Mouse (Mus musculus): Measurements from ENCODE around the gene Atp5c1. TPM values are rescaled to one million over a fixed set of nuclear protein-coding genes. Genes with fewer than 3 reads are reported as not detected.
A peak's percentile ranks its signal among the peaks of the same experiment; 100 is the strongest.

Gene Atp5c1
- polyA plus RNA-seq, 1 experiment from 2014 or later, result 529 TPM

- Histone ChIP-seq H3K9ac (no peak overlapping the region), H3K4me2 (no peak overlapping the region), H3K9me3 (no peaks in the 10 kb centered on the region), H3K27me3 (no peaks in the 10 kb centered on the region), H3K36me3 (peaks cover 66% of the 10 kb centered on the region), H3K4me3 (no peak overlapping the region), H3K4me1 (replicated peaks) (peaks cover 8% of the 10 kb centered on the region; the same call in 1 of the 2 replicates), H3K27ac (no peak overlapping the region)
- 86% methylated on average over 8 of the region's 8 CpGs for WGBS
- ATAC-seq (ENCODE audit: low FRiP score), result no peak
These were observed 7.0 kb upstream of the Atp5c1 start for GRCm38 (mm10) chr2:10087256-10087850.

DNA sequence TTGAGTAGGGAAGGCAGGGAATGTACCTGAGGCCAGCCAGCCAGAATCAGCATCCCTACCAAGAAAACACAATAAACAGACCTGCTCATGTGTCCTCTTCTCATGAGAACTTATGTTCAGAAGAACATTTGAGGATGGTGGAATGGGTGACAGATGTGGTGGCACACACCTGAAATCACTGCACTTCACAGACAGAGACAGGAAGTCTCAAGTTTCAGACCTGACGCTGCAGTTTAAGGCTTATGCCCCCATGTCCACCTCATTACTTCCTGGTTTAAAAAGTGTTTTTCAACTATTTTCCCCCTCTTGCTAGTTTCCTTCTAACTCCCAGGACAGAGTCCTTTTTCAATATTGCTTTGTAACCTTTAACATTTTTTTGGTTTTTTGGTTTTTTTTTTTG is 2.4 kb upstream of the Atp5c1 start:
- H3K9ac ChIP-seq, result no peak overlapping the region
- ATAC-seq (ENCODE audit: low FRiP score), result no peak
- WGBS, result 96% methylated on average over 1 of the region's 1 CpGs

GRCm38 (mm10) chr2:10081453-10082080 is 1.3 kb upstream of the Atp5c1 start:
- 93% methylated on average over 5 of the region's 5 CpGs for WGBS
- peak overlapping the region; percentile 85 for H3K9ac ChIP-seq
- no peak for ATAC-seq (ENCODE audit: low FRiP score)
- H3K27ac ChIP-seq, result no peak overlapping the region
- H3K9me3 ChIP-seq, result no peaks in the 10 kb centered on the region
- H3K36me3 ChIP-seq, result peaks cover 18% of the 10 kb centered on the region
- peak overlapping the region; percentile 81 for H3K4me2 ChIP-seq
- H3K27me3 ChIP-seq, result no peaks in the 10 kb centered on the region
- peak overlapping the region; percentile 89 for H3K4me3 ChIP-seq
- H3K4me1 ChIP-seq (replicated peaks), result peaks cover 45% of the 10 kb centered on the region

More for the DNA sequence above, 2.4 kb upstream of the Atp5c1 start:
- Histone ChIP-seq H3K27ac (no peak overlapping the region), H3K9me3 (no peaks in the 10 kb centered on the region), H3K36me3 (peaks cover 28% of the 10 kb centered on the region), H3K4me1 (replicated peaks) (peaks cover 36% of the 10 kb centered on the region), H3K27me3 (no peaks in the 10 kb centered on the region), H3K4me3 (no peak overlapping the region), H3K4me2 (no peak overlapping the region)

DNA sequence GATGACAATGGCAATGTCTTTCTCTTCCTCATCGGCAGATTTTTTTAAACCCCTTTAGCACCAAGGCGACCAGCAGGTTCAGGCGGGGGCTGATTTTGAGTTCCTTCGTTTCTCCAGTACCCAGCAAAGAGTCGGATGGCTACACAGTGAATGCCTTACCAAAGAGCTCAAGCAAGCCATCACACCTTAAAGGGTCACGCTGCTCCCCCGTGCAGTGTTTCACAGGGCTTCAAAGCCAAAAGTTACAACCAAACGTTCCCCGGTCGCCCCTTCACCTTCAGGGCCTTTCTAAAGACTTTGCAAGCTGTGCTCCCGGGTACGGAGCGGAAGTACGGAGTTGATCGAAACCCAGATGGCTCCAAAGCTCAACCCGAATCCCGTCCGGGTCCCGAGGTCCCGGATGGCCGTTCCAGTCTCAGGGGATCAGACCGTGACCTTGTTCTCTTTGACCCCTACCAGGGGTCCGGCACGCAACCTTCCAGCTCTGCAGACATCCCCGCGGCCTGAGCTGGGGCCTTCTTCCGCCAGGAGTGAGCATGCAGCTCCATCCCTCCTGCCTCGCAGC is 483 bp downstream of the Atp5c1 start:
- Histone ChIP-seq H3K4me3 (peak overlapping the region; percentile 89), H3K27me3 (no peaks in the 10 kb centered on the region), H3K36me3 (peaks cover 15% of the 10 kb centered on the region), H3K4me2 (peak overlapping the region; percentile 81), H3K9ac (peak overlapping the region; percentile 96), H3K27ac (peak overlapping the region; percentile 96), H3K9me3 (no peaks in the 10 kb centered on the region), H3K4me1 (replicated peaks) (peaks cover 55% of the 10 kb centered on the region)
- WGBS, result under 1% methylated on average over 28 of the region's 28 CpGs
- no peak for ATAC-seq (ENCODE audit: low FRiP score)

- no peak for ATAC-seq (ENCODE audit: low FRiP score)
- H3K9me3 ChIP-seq, result no peaks in the 10 kb centered on the region
- WGBS, result 90% methylated on average over 8 of the region's 8 CpGs
These were observed 3.6 kb downstream of the Atp5c1 start for GRCm38 (mm10) chr2:10076675-10077074.

DNA sequence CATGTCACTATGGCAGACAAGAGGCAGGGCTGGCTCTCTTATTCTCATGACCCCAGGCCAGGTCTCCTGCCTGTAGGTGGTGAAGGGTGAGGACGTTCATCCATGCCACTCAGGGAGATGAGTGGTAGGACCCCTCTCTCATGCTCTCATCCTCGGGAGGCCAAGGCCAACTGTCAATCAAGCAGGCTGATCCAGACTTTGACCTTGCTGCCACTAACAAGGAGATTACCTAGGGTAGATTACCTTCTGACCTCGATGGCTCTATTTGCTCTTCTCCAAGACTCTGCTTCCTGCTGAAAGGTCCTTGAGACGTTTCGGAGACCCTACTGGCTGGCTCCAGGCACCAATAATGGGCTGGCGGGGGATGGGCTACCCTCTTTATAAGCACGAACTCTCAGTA is 5.8 kb downstream of the Atp5c1 start:
- ATAC-seq (ENCODE audit: low FRiP score), result 0 out of 2 replicates have a peak, but pooled peaks have one; percentile 11
- WGBS, result 87% methylated on average over 7 of the region's 7 CpGs
- Histone ChIP-seq H3K9me3 (no peaks in the 10 kb centered on the region), H3K27ac (no peak overlapping the region), H3K4me1 (replicated peaks) (peaks cover 46% of the 10 kb centered on the region), H3K4me3 (no peak overlapping the region), H3K36me3 (peaks cover 13% of the 10 kb centered on the region), H3K4me2 (no peak overlapping the region), H3K27me3 (no peaks in the 10 kb centered on the region), H3K9ac (no peak overlapping the region)

More at GRCm38 (mm10) chr2:10076675-10077074, 3.6 kb downstream of the Atp5c1 start:
- Histone ChIP-seq H3K9ac (no peak overlapping the region), H3K4me2 (no peak overlapping the region), H3K36me3 (peaks cover 13% of the 10 kb centered on the region), H3K4me3 (no peak overlapping the region), H3K27ac (no peak overlapping the region), H3K4me1 (replicated peaks) (peaks cover 52% of the 10 kb centered on the region), H3K27me3 (no peaks in the 10 kb centered on the region)

DNA sequence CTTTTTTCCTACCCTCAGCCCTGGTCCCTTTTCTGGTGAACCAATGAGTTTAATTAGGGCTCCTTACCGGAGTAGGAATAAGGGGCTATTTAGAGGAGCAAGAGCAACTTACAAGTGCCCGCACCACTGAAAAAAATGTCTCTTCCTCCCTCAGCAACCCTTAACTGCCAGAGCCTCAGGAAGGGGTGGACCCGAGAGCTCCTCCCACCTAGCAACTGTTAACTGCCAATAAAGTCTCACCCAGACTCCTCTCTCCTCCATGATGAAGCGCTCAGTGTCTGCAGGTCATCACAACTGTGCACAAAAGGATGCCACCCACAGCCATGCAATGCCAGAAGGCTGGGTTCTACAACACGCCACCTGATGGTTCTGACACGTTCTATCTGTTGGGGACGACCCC is 8.6 kb downstream of the Atp5c1 start:
- Histone ChIP-seq H3K27me3 (no peaks in the 10 kb centered on the region), H3K9ac (no peak overlapping the region), H3K4me2 (no peak overlapping the region), H3K9me3 (no peaks in the 10 kb centered on the region), H3K36me3 (peaks cover 29% of the 10 kb centered on the region), H3K4me1 (replicated peaks) (peaks cover 27% of the 10 kb centered on the region), H3K4me3 (no peak overlapping the region), H3K27ac (no peak overlapping the region)
- no peak for ATAC-seq (ENCODE audit: low FRiP score)
- 97% methylated on average over 7 of the region's 7 CpGs for WGBS

DNA sequence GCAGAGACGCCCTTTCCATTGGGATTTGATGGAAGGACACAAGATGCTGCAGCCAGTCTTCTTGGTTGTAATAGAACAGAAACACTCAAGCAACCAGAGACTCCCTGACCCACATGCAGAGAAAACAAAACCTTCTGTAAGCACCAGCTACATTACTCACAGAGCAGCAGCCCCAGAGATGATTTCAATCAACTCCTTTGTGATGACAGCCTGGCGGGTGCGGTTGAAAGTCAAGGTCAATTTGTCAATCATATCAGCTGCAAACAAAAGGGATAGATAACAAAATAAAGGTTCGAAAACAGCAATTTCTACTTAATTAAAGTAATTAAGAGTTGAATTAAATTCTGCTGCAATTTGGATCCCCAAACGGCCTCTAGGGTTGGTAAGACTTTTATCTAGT is 21.5 kb downstream of the Atp5c1 start:
- H3K4me1 ChIP-seq (replicated peaks), result no peaks in the 10 kb centered on the region
- no peaks in the 10 kb centered on the region for H3K27me3 ChIP-seq
- no peak overlapping the region for H3K4me3 ChIP-seq
- H3K4me2 ChIP-seq, result no peak overlapping the region
- H3K9ac ChIP-seq, result no peak overlapping the region
- H3K36me3 ChIP-seq, result peaks cover 85% of the 10 kb centered on the region
- no peak overlapping the region for H3K27ac ChIP-seq
- no peak for ATAC-seq (ENCODE audit: low FRiP score)
- 89% methylated on average over 5 of the region's 5 CpGs for WGBS
- H3K9me3 ChIP-seq, result no peaks in the 10 kb centered on the region

DNA sequence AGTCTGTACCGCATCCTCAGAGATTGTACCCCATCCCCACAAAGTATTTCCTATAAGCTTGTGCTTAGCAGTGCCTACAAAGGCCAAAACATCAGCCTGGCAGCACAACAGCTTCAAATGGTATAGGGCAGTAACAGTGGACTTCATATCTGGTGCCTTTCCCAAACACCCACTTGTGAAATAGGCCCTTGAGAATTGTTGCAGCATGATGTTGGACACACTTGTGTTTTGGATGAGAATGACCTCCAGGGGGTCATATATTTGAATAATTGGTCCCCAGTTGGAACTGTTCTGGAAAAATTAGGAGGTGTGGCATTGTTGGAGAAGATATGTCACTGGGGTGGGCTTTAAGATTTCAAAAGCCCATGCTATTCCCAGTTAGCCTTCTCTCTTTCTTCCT is 28.3 kb downstream of the Atp5c1 start:
- Histone ChIP-seq H3K4me3 (no peak overlapping the region), H3K36me3 (peaks cover 30% of the 10 kb centered on the region), H3K9ac (no peak overlapping the region), H3K27me3 (no peaks in the 10 kb centered on the region), H3K4me2 (no peak overlapping the region), H3K4me1 (replicated peaks) (peaks cover 12% of the 10 kb centered on the region), H3K27ac (no peak overlapping the region), H3K9me3 (no peaks in the 10 kb centered on the region)
- 97% methylated on average over 1 of the region's 1 CpGs for WGBS
- no peak for ATAC-seq (ENCODE audit: low FRiP score)

- 85% methylated on average over 3 of the region's 3 CpGs for WGBS
These were observed 29.4 kb downstream of the Atp5c1 start for GRCm38 (mm10) chr2:10050878-10051277.

DNA sequence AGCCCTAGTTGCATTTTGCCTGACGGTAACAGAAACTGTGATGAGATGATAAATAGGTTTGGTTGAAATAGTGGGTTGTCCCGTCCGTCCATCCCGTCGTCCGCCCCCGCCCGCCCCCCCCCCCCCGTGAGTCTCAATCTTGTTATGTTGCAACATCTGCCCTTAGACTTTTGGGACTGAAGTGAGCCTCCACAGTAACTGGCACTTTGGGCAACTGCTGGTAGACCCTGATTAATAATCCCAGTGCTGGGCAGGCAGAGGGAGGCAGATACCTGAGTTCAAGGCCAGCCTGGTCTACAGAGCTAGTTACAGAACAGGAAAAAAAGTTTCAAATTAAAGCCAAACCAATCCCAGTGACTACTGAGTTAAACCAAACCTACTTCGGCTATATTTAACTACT is 30.9 kb downstream of the Atp5c1 start:
- ATAC-seq (ENCODE audit: low FRiP score), result no peak
- peak overlapping the region; percentile 98 for H3K4me3 ChIP-seq
- H3K9me3 ChIP-seq, result no peaks in the 10 kb centered on the region
- 14% methylated on average over 10 of the region's 10 CpGs for WGBS
- H3K9ac ChIP-seq, result peak overlapping the region; percentile 61; the same call in 1 of the 2 replicates
- H3K4me1 ChIP-seq (replicated peaks), result peaks cover 19% of the 10 kb centered on the region
- peak overlapping the region; percentile 57 for H3K4me2 ChIP-seq
- no peak overlapping the region for H3K27ac ChIP-seq
- no peaks in the 10 kb centered on the region for H3K27me3 ChIP-seq
- peaks cover 8% of the 10 kb centered on the region for H3K36me3 ChIP-seq

More at GRCm38 (mm10) chr2:10050878-10051277, 29.4 kb downstream of the Atp5c1 start:
- peaks cover 19% of the 10 kb centered on the region for H3K4me1 ChIP-seq (replicated peaks)
- ATAC-seq (ENCODE audit: low FRiP score), result no peak
- H3K27me3 ChIP-seq, result no peaks in the 10 kb centered on the region
- peaks cover 21% of the 10 kb centered on the region for H3K36me3 ChIP-seq
- H3K9me3 ChIP-seq, result no peaks in the 10 kb centered on the region
- H3K9ac ChIP-seq, result no peak overlapping the region
- no peak overlapping the region for H3K27ac ChIP-seq
- H3K4me2 ChIP-seq, result no peak overlapping the region
- H3K4me3 ChIP-seq, result no peak overlapping the region

- Histone ChIP-seq H3K4me1 (replicated peaks) (peaks cover 19% of the 10 kb centered on the region), H3K27me3 (no peaks in the 10 kb centered on the region), H3K4me2 (peak within 1 kb of the TSS; percentile 90), H3K9me3 (no peaks in the 10 kb centered on the region), H3K27ac (peak within 1 kb of the TSS; percentile 79), H3K36me3 (no peaks in the 10 kb centered on the region), H3K4me3 (peak within 1 kb of the TSS; percentile 98), H3K9ac (peak within 1 kb of the TSS; percentile 85)
- WGBS, result under 1% methylated on average over 36 of the region's 36 CpGs
- peak; percentile 94 for ATAC-seq (ENCODE audit: low FRiP score)
These were observed 31.8 kb downstream of the Atp5c1 start, which contains the start of gene Taf3 for GRCm38 (mm10) chr2:10048461-10048860. Taf3 (minus strand) TSS chr2:10048596.
